Mouse (Mus musculus) CH12.LX (cell line): ENCODE results near the gene Slc30a9. TPM values are rescaled to one million over a fixed set of nuclear protein-coding genes. Genes with fewer than 3 reads are reported as not detected.

Source experiments
- DNase-seq: peaks from one replicate; pipeline ENCODE4 v3.0.0-alpha.2; 2013; ENCODE audit errors: extremely low read depth
- H3K27ac ChIP-seq: 2 replicates; pipeline ENCODE4 v1.5.1; 2012; ENCODE audit warnings: low read depth, mild to moderate bottlenecking, control low read depth, moderate library complexity; ENCODE audit not compliant: insufficient read depth
- H3K27me3 ChIP-seq: replicated peaks from 2 replicates; pipeline ENCODE3; 2012; ENCODE audit warnings: inconsistent platforms
- H3K36me3 ChIP-seq, 2 experiments: replicated peaks in 1 of 2; 2 replicates each; pipeline versions ENCODE3 to v1.6.1; 2012; ENCODE audit warnings: inconsistent platforms in 1 of 2, low read length in 1 of 2, mild to moderate bottlenecking in 1 of 2, mixed read lengths in 1 of 2, moderate library complexity in 1 of 2; ENCODE audit not compliant: control insufficient read depth in 1 of 2, insufficient read depth in 1 of 2
- H3K4me1 ChIP-seq, 2 experiments: 2 replicates each; pipeline ENCODE4 v1.6.1; 2012; ENCODE audit warnings: inconsistent platforms in 1 of 2, moderate library complexity in 1 of 2; ENCODE audit not compliant: insufficient read depth in 2 of 2, control insufficient read depth in 1 of 2
- H3K4me2 ChIP-seq: 2 replicates; pipeline ENCODE4 v1.6.1; 2012; ENCODE audit warnings: low read depth, mild to moderate bottlenecking, control low read depth; ENCODE audit not compliant: poor library complexity, insufficient read depth, severe bottlenecking
- H3K4me3 ChIP-seq, 3 experiments: fragments of 150-350 bp in 1 of 3; sonication (generic) in 1 of 3; replicated peaks in 1 of 3; 2 replicates each; pipeline versions ENCODE3 to v1.5.1; 2011 to 2012; ENCODE audit warnings: low read depth in 2 of 3, low read length in 2 of 3, mild to moderate bottlenecking in 2 of 3, moderate library complexity in 2 of 3, control low read depth in 1 of 3, improper control_type of control experiment in 1 of 3, inconsistent platforms in 1 of 3, mixed read lengths in 1 of 3; ENCODE audit not compliant: poor library complexity in 1 of 3
- H3K79me2 ChIP-seq: replicated peaks from 2 replicates; pipeline ENCODE4 v1.6.1; 2012; ENCODE audit warnings: mild to moderate bottlenecking, moderate library complexity; ENCODE audit not compliant: control insufficient read depth, poor library complexity, insufficient read depth, severe bottlenecking; ENCODE audit errors: extremely low read depth
- H3K9ac ChIP-seq: 2 replicates; pipeline ENCODE4 v1.6.1; 2012; ENCODE audit warnings: low read depth, mild to moderate bottlenecking, control low read depth, moderate library complexity; ENCODE audit not compliant: insufficient read depth
- H3K9me3 ChIP-seq: replicated peaks from 2 replicates; pipeline ENCODE3; 2012; ENCODE audit warnings: low read length, inconsistent platforms, mixed read lengths
- CHD2 ChIP-seq: IDR thresholded peaks from 2 replicates; pipeline ENCODE4 v1.6.1; 2011; ENCODE audit warnings: low read length, improper control_type of control experiment
- CTCF ChIP-seq, 2 experiments: IDR thresholded peaks in 1 of 2; conservative IDR thresholded peaks in 1 of 2; 2 replicates each; pipeline ENCODE4 v1.5.1; 2011 to 2012; ENCODE audit warnings: low read depth in 2 of 2, low read length in 2 of 2, improper control_type of control experiment in 1 of 2, inconsistent platforms in 1 of 2, mild to moderate bottlenecking in 1 of 2, moderate library complexity in 1 of 2
- E2F4 ChIP-seq: IDR thresholded peaks from 2 replicates; pipeline ENCODE4 v1.6.1; 2011; ENCODE audit warnings: low read depth, low read length, improper control_type of control experiment; ENCODE audit not compliant: insufficient replicate concordance
- ELF1 ChIP-seq: IDR thresholded peaks from 2 replicates; pipeline ENCODE4 v1.6.1; 2014; ENCODE audit warnings: low read depth, mild to moderate bottlenecking, inconsistent platforms, low read length, improper control_type of control experiment
- IRF4 ChIP-seq: IDR thresholded peaks from 2 replicates; pipeline ENCODE4 v1.6.1; 2014; ENCODE audit warnings: low read depth, mild to moderate bottlenecking, inconsistent platforms, low read length, improper control_type of control experiment
- MEF2A ChIP-seq: IDR thresholded peaks from 2 replicates; pipeline ENCODE4 v1.6.1; 2014; ENCODE audit warnings: low read depth, mild to moderate bottlenecking, inconsistent platforms, low read length, improper control_type of control experiment, borderline replicate concordance
- MXI1 ChIP-seq: IDR thresholded peaks from 2 replicates; pipeline ENCODE4 v1.6.1; 2011; ENCODE audit warnings: mild to moderate bottlenecking, low read depth, low read length, improper control_type of control experiment
- MYC ChIP-seq: IDR thresholded peaks from 2 replicates; pipeline ENCODE4 v1.6.1; 2011; ENCODE audit warnings: low read depth, mild to moderate bottlenecking, improper control_type of control experiment, low read length
- PAX5 ChIP-seq: IDR thresholded peaks from 2 replicates; pipeline ENCODE4 v1.6.1; 2012; ENCODE audit warnings: low read length, inconsistent platforms, mixed read lengths
- POLR2AphosphoS2 ChIP-seq: IDR thresholded peaks from 2 replicates; pipeline ENCODE4 v1.6.1; 2011; ENCODE audit warnings: low read depth, low read length, improper control_type of control experiment
- SMC3 ChIP-seq: IDR thresholded peaks from 2 replicates; pipeline ENCODE4 v1.6.1; 2011; ENCODE audit warnings: low read depth, low read length, improper control_type of control experiment
- ZKSCAN1 ChIP-seq: IDR thresholded peaks from 2 replicates; pipeline ENCODE4 v1.6.1; 2012; ENCODE audit warnings: low read depth, inconsistent platforms, low read length, improper control_type of control experiment, borderline replicate concordance
- ZMIZ1 ChIP-seq: IDR thresholded peaks from 2 replicates; pipeline ENCODE4 v1.6.1; 2012; ENCODE audit warnings: low read depth, mild to moderate bottlenecking, inconsistent platforms, low read length, improper control_type of control experiment
- ZNF384 ChIP-seq: IDR thresholded peaks from 2 replicates; pipeline ENCODE4 v1.6.1; 2012; ENCODE audit warnings: low read depth, low read length, improper control_type of control experiment, inconsistent platforms
- dilution Hi-C: fragments of 300-500 bp; cut with MboI; formaldehyde crosslinking; loops from 2 replicates; pipeline ENCODE4 v1.14.3; 2020; ENCODE audit warnings: low sequenced_read_pairs; ENCODE audit not compliant: extremely low pct_unique_long_range_greater_than_20kb, extremely low pct_ligation_motif_present
- in situ Hi-C: fragments of 300-500 bp; cut with MboI; formaldehyde crosslinking; loops from 3 replicates; pipeline ENCODE4 v1.14.3; 2019; ENCODE audit warnings: low sequenced_read_pairs, low pct_ligation_motif_present, low pct_unique_long_range_greater_than_20kb, mixed read lengths
- polyA plus RNA-seq: library from polyadenylated mRNA; unstranded; fragments of >175 nt; gene quantifications from 2 replicates; pipeline ENCODE4 v1.2.1, GENCODE M21; 2012; ENCODE audit warnings: low read depth; ENCODE audit not compliant: insufficient read length
- total RNA-seq, 2 experiments: library from RNA; depleted of rRNA; stranded (reverse); fragments of 300-350 nt in 1 of 2; fragments of >200 nt in 1 of 2; gene quantifications; 2 replicates each; pipeline ENCODE4 v1.2.3; 2012 to 2014

Gene Slc30a9
- total and polyA plus RNA-seq, 3 experiments = 19.6 to 41.2 (median 35.6) TPM

DNA sequence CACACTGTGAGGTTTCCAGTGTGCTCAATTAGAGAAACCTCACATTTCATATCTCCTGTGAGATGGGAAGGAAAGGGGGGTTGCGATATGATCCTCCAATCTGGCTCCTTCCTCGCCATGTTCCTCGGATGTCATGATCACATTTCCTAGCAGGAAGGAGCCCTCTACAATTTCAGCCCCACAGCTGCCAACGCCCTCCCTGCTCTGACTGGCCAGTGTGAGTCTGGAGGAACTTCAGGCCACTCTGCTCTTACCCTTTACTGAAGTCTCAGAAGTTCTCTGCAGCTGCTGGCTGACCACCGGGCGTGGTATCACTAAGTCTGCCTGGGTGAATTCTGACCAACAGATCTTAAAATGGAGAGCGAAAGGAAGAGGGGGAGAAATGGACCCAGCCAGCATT, 75.8 kb downstream of the Slc30a9 start:
- no peak for DNase-seq
- Histone ChIP-seq H3K9ac (no peak overlapping the region), H3K4me2 (no peak overlapping the region), H3K79me2 (no peaks in the 10 kb centered on the region), H3K4me3 (no peak overlapping the region), H3K27ac (no peak overlapping the region), H3K27me3 (no peaks in the 10 kb centered on the region), H3K36me3 (no peaks in the 10 kb centered on the region), H3K4me1 (0 out of 4 replicates have a peak, but pooled peaks cover 0 to 4% of the 10 kb centered on the region in 2 experiments), H3K9me3 (no peaks in the 10 kb centered on the region)
- in situ Hi-C loops = no loop called here
- dilution Hi-C loops = no loop called here
- TF ChIP-seq PAX5 = no peak
- TF ChIP-seq CHD2 = no peak
- no peak for TF ChIP-seq SMC3
- no peak for TF ChIP-seq IRF4
- no peak for TF ChIP-seq ZMIZ1
- no peak for TF ChIP-seq E2F4

DNA sequence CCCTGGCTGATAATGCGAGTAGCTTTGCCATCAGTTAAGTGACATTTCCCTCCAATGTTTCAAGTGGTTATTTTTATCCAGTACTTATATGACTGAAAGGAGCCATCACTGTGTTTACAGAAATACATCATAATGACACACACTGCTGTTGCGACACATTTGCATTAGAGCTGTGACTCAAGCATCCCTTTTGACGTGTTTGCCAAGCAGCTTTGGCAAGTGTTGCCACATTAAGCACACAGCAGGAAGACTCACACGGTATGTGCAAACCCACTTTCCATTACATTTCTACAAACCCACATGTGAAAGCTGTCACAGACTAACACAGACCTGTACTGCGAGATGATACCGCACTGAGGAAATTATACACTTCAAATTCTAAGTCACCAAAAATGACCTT, 87.2 kb downstream of the Slc30a9 start:
- Histone ChIP-seq H3K27me3 (no peaks in the 10 kb centered on the region), H3K4me2 (no peak overlapping the region), H3K4me3 (no peak overlapping the region), H3K79me2 (no peaks in the 10 kb centered on the region), H3K27ac (no peak overlapping the region), H3K36me3 (no peaks in the 10 kb centered on the region), H3K9me3 (no peaks in the 10 kb centered on the region), H3K9ac (no peak overlapping the region), H3K4me1 (peaks cover 15 to 32% of the 10 kb centered on the region in 2 experiments)
- in situ Hi-C loops = no loop called here
- dilution Hi-C loops = no loop called here
- DNase-seq = peak; percentile 24
- TF ChIP-seq CHD2 (no peak), SMC3 (no peak), MXI1 (no peak), POLR2AphosphoS2 (no peak), ELF1 (no peak), ZNF384 (peak; percentile 50), CTCF (conservative IDR thresholded peaks at IDR 0.05 in 1 of 2, IDR thresholded peaks at IDR 0.05 in 1 of 2; ENCODE audit: low read depth in 2 of 2, low read length in 2 of 2) (no peak), PAX5 (no peak), MEF2A (peak; percentile 39; the same call in 1 of the 2 replicates), ZKSCAN1 (no peak), ZMIZ1 (no peak), MYC (no peak)
